Mouse (Mus musculus) spleen, adult 2 months (tissue): ENCODE results near the gene Nxn.

Experiments
- CTCF ChIP-seq: fragments of 200-500 bp; IDR thresholded peaks from 2 replicates; pipeline ENCODE4 v1.5.1; 2011; ENCODE audit warnings: mild to moderate bottlenecking, inconsistent platforms; ENCODE audit not compliant: insufficient read depth, insufficient read length, insufficient replicate concordance; ENCODE audit errors: extremely low read depth
- POLR2A ChIP-seq: fragments of 200-500 bp; IDR thresholded peaks from 2 replicates; pipeline ENCODE4 v1.6.1; 2011; ENCODE audit warnings: low read depth, low read length, inconsistent platforms

GRCm38 (mm10) chr11:76350931-76351623, 47.9 kb downstream of the Nxn start:
- no peak for TF ChIP-seq CTCF
- TF ChIP-seq POLR2A = no peak
